40 mouse cellular contexts compared by ENCODE assay signal in genomic region chr11:34178752-34179151, GRCm38 (mm10). TPM values are rescaled to one million over a fixed set of nuclear protein-coding genes. Genes with fewer than 3 reads are reported as not detected.
"Had no signal": no experiment of that assay in that cellular context is flagged by ENCODE, and none has a peak within 500 bp of the region (broad histone marks: within the 10 kb centered on the region; RNA-seq: fewer than 3 reads in every experiment).

No protein-coding gene starts in this region.

- H3K27ac ChIP-seq: heart, adult 2 months; heart, embryonic 13.5 days; heart, embryonic 15.5 days; hindbrain, embryonic 13.5 days; hindbrain, embryonic 15.5 days; hindbrain, postnatal 0 days; kidney, embryonic 15.5 days; kidney, postnatal 0 days; limb, embryonic 13.5 days; limb, embryonic 15.5 days; liver, embryonic 12.5 days; liver, embryonic 14.5 days had no signal

- H3K4me3 ChIP-seq: heart, adult 2 months; heart, embryonic 13.5 days; heart, embryonic 15.5 days; hindbrain, embryonic 13.5 days; hindbrain, embryonic 15.5 days; kidney, embryonic 15.5 days; limb, embryonic 13.5 days; limb, embryonic 15.5 days; liver, embryonic 12.5 days had no signal

- DNase-seq: gastrocnemius, postnatal 36 days; heart, adult 11 months; heart, postnatal 14 days; heart, postnatal 36 days; kidney, adult 11 months; kidney, adult 2 months; kidney, adult 9 months; kidney, postnatal 14 days; kidney, postnatal 36 days; layer of hippocampus, adult 9-11 months; layer of hippocampus, postnatal 36 days; left cerebral cortex, postnatal 4 days; lung, adult 18-20 months had no signal

RNA-seq across cellular contexts. Expression of gene Foxi1, which starts 29.1 kb away (rescaled TPM):
- total RNA-seq: gastrocnemius, postnatal 36 days; heart, adult 2 months; heart, postnatal 14 days; heart, postnatal 36 days; hematopoietic stem cell, adult 5-6 weeks; hindbrain, postnatal 0 days; layer of hippocampus, adult 18-20 months; layer of hippocampus, adult 8-10 months; layer of hippocampus, postnatal 14 days; layer of hippocampus, postnatal 36 days; left cerebral cortex, postnatal 10 days; left cerebral cortex, postnatal 25 days; left cerebral cortex, postnatal 4 days; liver, adult 2 months had no signal
- polyA plus RNA-seq: heart, adult 2 months; heart, embryonic 11.5 days; heart, embryonic 13.5 days; heart, embryonic 15.5 days; heart, postnatal 0 days; hindbrain, embryonic 11.5 days; hindbrain, embryonic 13.5 days; hindbrain, embryonic 15.5 days; hindbrain, postnatal 0 days; intestine, embryonic 14.5 days; intestine, embryonic 16.5 days; large intestine, adult 2 months; limb, embryonic 11.5 days; limb, embryonic 13.5 days; limb, embryonic 15.5 days; liver, adult 2 months; liver, embryonic 12.5 days; liver, embryonic 14.5 days; liver, embryonic 16.5 days had no signal
